Mouse (Mus musculus) myocyte (in vitro differentiated cells): ENCODE measurements around the gene Ndufaf2.

Experiments used
- CEBPB ChIP-seq: IDR thresholded peaks from 2 replicates; pipeline ENCODE4 v1.6.1; 2011; ENCODE audit warnings: mild to moderate bottlenecking, moderate library complexity; ENCODE audit not compliant: poor library complexity, insufficient read depth, severe bottlenecking
- E2F4 ChIP-seq: IDR thresholded peaks from one replicate; pipeline ENCODE4 v1.6.1; 2011; ENCODE audit warnings: mild to moderate bottlenecking, control low read depth, moderate library complexity; ENCODE audit not compliant: insufficient read depth
- MAX ChIP-seq: IDR thresholded peaks from one replicate; pipeline ENCODE4 v1.6.1; 2011; ENCODE audit warnings: low read depth, mild to moderate bottlenecking, control low read depth
- MYOG ChIP-seq, 3 experiments: IDR thresholded peaks; one replicate each; pipeline ENCODE4 v1.6.1; 2011; ENCODE audit warnings: control low read depth in 2 of 3, low read depth in 2 of 3, mild to moderate bottlenecking in 2 of 3; ENCODE audit not compliant: insufficient read length in 2 of 3, control insufficient read depth in 1 of 3, insufficient read depth in 1 of 3
- POLR2A ChIP-seq: IDR thresholded peaks from one replicate; pipeline ENCODE4 v1.6.1; 2011; ENCODE audit warnings: low read depth, mild to moderate bottlenecking, control low read depth, moderate library complexity; ENCODE audit not compliant: insufficient read length
- POLR2AphosphoS2 ChIP-seq: IDR thresholded peaks from one replicate; pipeline ENCODE4 v1.6.1; 2011; ENCODE audit warnings: low read depth, control low read depth; ENCODE audit not compliant: insufficient read length
- REST ChIP-seq: IDR thresholded peaks from one replicate; pipeline ENCODE4 v1.6.1; 2011; ENCODE audit warnings: mild to moderate bottlenecking, control low read depth, moderate library complexity; ENCODE audit not compliant: insufficient read depth, insufficient read length

DNA sequence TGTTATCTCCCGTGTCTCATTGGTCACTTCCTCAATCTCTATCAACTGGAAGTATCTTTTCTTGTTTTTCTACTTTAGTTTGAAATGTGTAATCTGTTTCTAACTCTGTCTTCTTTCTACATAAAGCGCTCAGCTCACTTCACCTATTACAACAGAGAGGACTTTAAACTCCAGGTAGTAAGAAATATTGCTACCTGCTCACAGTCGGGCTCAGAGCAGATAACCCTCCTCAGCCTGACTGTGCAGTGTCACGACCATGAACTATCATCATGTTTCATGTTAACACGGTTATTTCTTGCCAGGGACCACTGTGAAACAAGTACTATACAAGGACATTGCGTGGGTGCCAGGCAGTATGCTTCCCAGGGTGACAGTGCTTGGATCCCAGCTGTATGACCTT lies 141.1 kb downstream of the Ndufaf2 start:
- no peak for TF ChIP-seq MYOG (IDR thresholded peaks at IDR 0.05; ENCODE audit: control insufficient read depth in 1 of 3, insufficient read depth in 1 of 3, insufficient read length in 2 of 3, low read depth in 2 of 3)
- TF ChIP-seq REST, result no peak
- no peak for TF ChIP-seq E2F4
- TF ChIP-seq MAX, result no peak
- no peak for TF ChIP-seq POLR2AphosphoS2
- TF ChIP-seq CEBPB, result no peak
- no peak for TF ChIP-seq POLR2A
